Comparison of ENCODE assay signal across 8 mouse cellular contexts in genomic region chr8:88359959-88360358, GRCm38 (mm10). TPM values are rescaled to one million over a fixed set of nuclear protein-coding genes. Genes with fewer than 3 reads are reported as not detected.
DNase-seq lines count a peak whose midpoint lies in the region; ATAC-seq and TF ChIP-seq lines count a peak whose summit lies in the region.

No protein-coding gene starts in this region.

- TF ChIP-seq POLR2A in CH12.LX (IDR thresholded peaks at IDR 0.05; ENCODE audit: low read depth, low read length), result no peak

- in situ Hi-C loops in CH12.LX (cut with MboI; ENCODE audit: low pct_ligation_motif_present, low pct_unique_long_range_greater_than_20kb, low sequenced_read_pairs), result no loop called here

- H3K4me2 ChIP-seq in CH12.LX (ENCODE audit: insufficient read depth, low read depth, poor library complexity, severe bottlenecking), result peak overlapping the region; percentile 99
- peak overlapping the region; percentile 84 for H3K4me2 ChIP-seq in forebrain, embryonic 15.5 days (replicated peaks)
- H3K4me2 ChIP-seq in liver, embryonic 15.5 days, result peak overlapping the region; percentile 83

- peaks cover 29% of the 10 kb centered on the region for H3K79me2 ChIP-seq in CH12.LX (replicated peaks; ENCODE audit: control insufficient read depth, extremely low read depth, insufficient read depth, poor library complexity, severe bottlenecking)

- H3K9ac ChIP-seq in CH12.LX (ENCODE audit: insufficient read depth, low read depth), result peak overlapping the region; percentile 98
- H3K9ac ChIP-seq in forebrain, embryonic 15.5 days (replicated peaks), result no peak overlapping the region
- peak overlapping the region; percentile 96; the same call in 1 of the 2 replicates for H3K9ac ChIP-seq in liver, embryonic 15.5 days

- H3K36me3 ChIP-seq in CH12.LX (replicated peaks in 1 of 2; ENCODE audit: control insufficient read depth in 1 of 2, insufficient read depth in 1 of 2, low read length in 1 of 2), result peaks cover 32 to 48% of the 10 kb centered on the region in 2 experiments
- peaks cover 43% of the 10 kb centered on the region for H3K36me3 ChIP-seq in forebrain, embryonic 15.5 days
- H3K36me3 ChIP-seq in liver, embryonic 15.5 days (replicated peaks), result peaks cover 49% of the 10 kb centered on the region

- H3K27me3 ChIP-seq in CH12.LX (replicated peaks), result peaks cover 2% of the 10 kb centered on the region
- no peaks in the 10 kb centered on the region for H3K27me3 ChIP-seq in forebrain, embryonic 15.5 days
- H3K27me3 ChIP-seq in liver, embryonic 15.5 days, result no peaks in the 10 kb centered on the region

- peak; percentile 23 for DNase-seq in embryo, embryonic 10 days (ENCODE audit: low spot score)
- no peak for DNase-seq in embryo, embryonic 9.5 days (ENCODE audit: extremely low spot score)
- no peak for DNase-seq in CH12.LX (ENCODE audit: extremely low read depth)
- no peak for DNase-seq in urinary bladder, postnatal 14 days (ENCODE audit: low spot score)
- no peak for DNase-seq in adrenal gland, postnatal 25 days

- peak overlapping the region in 2 of 3 experiments; percentile 37 to 79 for H3K4me3 ChIP-seq in CH12.LX (replicated peaks in 1 of 3; ENCODE audit: low read depth in 2 of 3, low read length in 2 of 3, poor library complexity in 1 of 3)
- 0 out of 2 replicates have a peak overlapping the region, but pooled peaks have one; percentile 8 for H3K4me3 ChIP-seq in forebrain, embryonic 15.5 days
- peak overlapping the region; percentile 99 for H3K4me3 ChIP-seq in liver, embryonic 15.5 days (replicated peaks)

- H3K9me3 ChIP-seq in CH12.LX (replicated peaks; ENCODE audit: low read length), result peaks cover 7% of the 10 kb centered on the region
- H3K9me3 ChIP-seq in forebrain, embryonic 15.5 days, result no peaks in the 10 kb centered on the region
- H3K9me3 ChIP-seq in liver, embryonic 15.5 days (replicated peaks), result no peaks in the 10 kb centered on the region

- WGBS in forebrain, embryonic 15.5 days, result 88% methylated on average over 2 of the region's 2 CpGs
- 76% methylated on average over 2 of the region's 2 CpGs for WGBS in liver, embryonic 15.5 days (ENCODE audit: insufficient replicate concordance)

- dilution Hi-C loops in CH12.LX (cut with MboI; ENCODE audit: extremely low pct_ligation_motif_present, extremely low pct_unique_long_range_greater_than_20kb, low sequenced_read_pairs), result no loop called here

- H3K27ac ChIP-seq in CH12.LX (ENCODE audit: insufficient read depth, low read depth), result no peak overlapping the region
- H3K27ac ChIP-seq in forebrain, embryonic 15.5 days (replicated peaks), result no peak overlapping the region
- no peak overlapping the region for H3K27ac ChIP-seq in liver, embryonic 15.5 days (replicated peaks)

- peak; percentile 22 for TF ChIP-seq RAD21 in CH12.LX (IDR thresholded peaks at IDR 0.05; ENCODE audit: low read depth, low read length)

- TF ChIP-seq EP300 in CH12.LX (IDR thresholded peaks at IDR 0.05; ENCODE audit: low read length), result no peak

- ATAC-seq in forebrain, embryonic 15.5 days (replicated peaks), result no peak
- ATAC-seq in liver, embryonic 15.5 days (ENCODE audit: insufficient read depth), result no peak
- no peak for ATAC-seq in granulocyte monocyte progenitor cell, adult 5-6 weeks (replicated peaks; ENCODE audit: poor library complexity, severe bottlenecking)

- peaks cover 4 to 32% of the 10 kb centered on the region in 2 experiments; a peak in 3 of 4 replicates for H3K4me1 ChIP-seq in CH12.LX (ENCODE audit: control insufficient read depth in 1 of 2, insufficient read depth in 2 of 2)
- H3K4me1 ChIP-seq in forebrain, embryonic 15.5 days, result peaks cover 26% of the 10 kb centered on the region
- peaks cover 43% of the 10 kb centered on the region for H3K4me1 ChIP-seq in liver, embryonic 15.5 days (replicated peaks)

- TF ChIP-seq CTCF in CH12.LX (conservative IDR thresholded peaks at IDR 0.05 in 1 of 2, IDR thresholded peaks at IDR 0.05 in 1 of 2; ENCODE audit: low read depth in 2 of 2, low read length in 2 of 2), result peak in 1 of 2 experiments; percentile 49; a peak in 3 of 4 replicates

TF ChIP-seq in CH12.LX, 34 proteins besides CTCF, POLR2A, EP300 and RAD21:
- no peak for TF ChIP-seq MAX (IDR thresholded peaks at IDR 0.05; ENCODE audit: low read length)
- no peak for TF ChIP-seq RCOR1 (conservative IDR thresholded peaks at IDR 0.05; ENCODE audit: low read depth, low read length)
- TF ChIP-seq SMC3 (IDR thresholded peaks at IDR 0.05; ENCODE audit: low read depth, low read length), result peak; percentile 16
- no peak for TF ChIP-seq MXI1 (IDR thresholded peaks at IDR 0.05; ENCODE audit: low read depth, low read length)

RNA-seq across cellular contexts. Expression of gene Brd7, which starts 2.0 kb away (rescaled TPM):
- total RNA-seq in CH12.LX (2012; rRNA removed) (46.3 and 46.6 TPM in 2 replicates), CH12.LX (2014; rRNA removed) (31.9 and 41.1 TPM in 2 replicates)
- 106 and 134 TPM in 2 replicates for polyA plus RNA-seq in CH12.LX (2012; ENCODE audit: insufficient read length, low read depth)
- polyA plus RNA-seq in forebrain, embryonic 15.5 days (2015; fragmentation: Nextera tagmentation; extraction: Ambion mirVana), result 65.4 and 68.7 TPM in 2 replicates
- 28.4 and 31.3 TPM in 2 replicates for polyA plus RNA-seq in liver, embryonic 15.5 days (2015; fragmentation: Nextera tagmentation; extraction: Ambion mirVana)
- total RNA-seq in granulocyte monocyte progenitor cell, adult 5-6 weeks (2014; fragmentation: Nextera tagmentation), result 75.7 and 92.5 TPM in 2 replicates
- 70.1 and 74.2 TPM in 2 replicates for total RNA-seq in granulocyte monocyte progenitor cell, adult 5-6 weeks (2017)
- 90.1 and 90.3 TPM in 2 replicates for total RNA-seq in adrenal gland, postnatal 25 days (2021)

Comparison
In these comparisons a context has a peak if more than half of its experiments do, and no peak if none do; other contexts are left out.
1. H3K4me3 ChIP-seq: peak in every context shown above with its lines; median percentile 99 in liver, embryonic 15.5 days; 58 in CH12.LX; 8 in forebrain, embryonic 15.5 days.